Mouse (Mus musculus) lung, postnatal 36 days (tissue): Measurements from ENCODE around the gene Gtf3a.
"Not testable (repeated sequence)": the region's sequence is repeated elsewhere in the genome, so short reads cannot be mapped to it uniquely, and the experiment has no call there.

Experiments
- DNase-seq: peaks from one replicate; pipeline ENCODE4 v3.0.0; 2022; ENCODE audit warnings: mixed read lengths

Gtf3a gene

GRCm38 (mm10) chr5:146937541-146938503 is 10.6 kb upstream of the Gtf3a start:
- DNase-seq = no peak

GRCm38 (mm10) chr5:146939109-146939796 is 9.2 kb upstream of the Gtf3a start:
- no peak for DNase-seq

- peak; percentile 61 for DNase-seq
Measured at GRCm38 (mm10) chr5:146940219-146940618, 8.2 kb upstream of the Gtf3a start.

GRCm38 (mm10) chr5:146941939-146942338 is 6.5 kb upstream of the Gtf3a start:
- DNase-seq = not testable (repeated sequence)

GRCm38 (mm10) chr5:146942965-146943364 is 5.5 kb upstream of the Gtf3a start:
- no peak for DNase-seq

- no peak for DNase-seq
Measured at GRCm38 (mm10) chr5:146944568-146944967, 3.9 kb upstream of the Gtf3a start.

- peak; percentile 46 for DNase-seq
Measured at GRCm38 (mm10) chr5:146946682-146947081, 1.8 kb upstream of the Gtf3a start.

GRCm38 (mm10) chr5:146947497-146947896 is 960 bp upstream of the Gtf3a start:
- peak; percentile 20 for DNase-seq

GRCm38 (mm10) chr5:146948041-146948507 is 383 bp upstream of the Gtf3a start:
- DNase-seq = no peak

GRCm38 (mm10) chr5:146954576-146954975 is 6.1 kb downstream of the Gtf3a start:
- no peak for DNase-seq

- DNase-seq = no peak
Measured at GRCm38 (mm10) chr5:146955651-146956050, 7.2 kb downstream of the Gtf3a start.

GRCm38 (mm10) chr5:146956678-146957077 is 8.2 kb downstream of the Gtf3a start:
- no peak for DNase-seq

GRCm38 (mm10) chr5:146963118-146963936 is 14.9 kb downstream of the Gtf3a start, which contains the start of gene Mtif3:
TSS of gene Mtif3 (minus strand) at chr5:146963800.
- peak; percentile 88 for DNase-seq

- DNase-seq = no peak
Measured at GRCm38 (mm10) chr5:146963937-146964278, 15.5 kb downstream of the Gtf3a start.

- DNase-seq = no peak
Measured at GRCm38 (mm10) chr5:146968695-146969393, 20.4 kb downstream of the Gtf3a start.

- DNase-seq = peak; percentile 23
Measured at GRCm38 (mm10) chr5:146971776-146972561, 23.5 kb downstream of the Gtf3a start.

- DNase-seq = no peak
Measured at GRCm38 (mm10) chr5:146973353-146973752, 24.9 kb downstream of the Gtf3a start.

- DNase-seq = peak; percentile 39
Measured at GRCm38 (mm10) chr5:146973858-146974780, 25.7 kb downstream of the Gtf3a start.

GRCm38 (mm10) chr5:146974781-146975123 is 26.3 kb downstream of the Gtf3a start:
- DNase-seq = no peak

GRCm38 (mm10) chr5:146981376-146981775 is 32.9 kb downstream of the Gtf3a start:
- no peak for DNase-seq
